Mouse (Mus musculus) ovary, postnatal 36 days (tissue): ENCODE results near the gene C2.
A peak's percentile ranks its signal among the peaks of the same experiment; 100 is the strongest.
"Not testable (repeated sequence)": the region's sequence is repeated elsewhere in the genome, so short reads cannot be mapped to it uniquely, and the experiment has no call there.

Experiments used
- DNase-seq: peaks from one replicate; pipeline ENCODE4 v3.0.0; 2022; ENCODE audit warnings: low spot score, mixed read lengths

The C2 gene

DNA sequence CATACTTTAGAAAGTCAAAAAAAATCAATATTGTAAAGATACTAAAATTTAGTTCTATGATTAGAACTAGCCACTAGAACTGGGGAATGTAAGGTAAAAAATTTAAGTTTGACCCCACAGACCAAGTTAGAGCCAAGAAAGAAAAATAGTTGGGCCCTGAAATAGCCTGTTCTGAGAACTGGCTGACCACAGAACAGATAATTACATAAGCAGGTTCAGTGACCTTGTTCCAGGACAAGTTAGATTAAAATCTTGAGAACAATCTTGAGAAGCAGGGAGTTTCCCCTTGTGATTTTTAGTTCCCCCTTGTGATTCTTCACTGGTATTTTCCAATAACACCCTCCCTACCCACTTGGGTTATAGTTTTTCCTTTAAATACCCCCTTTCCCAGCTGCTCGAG lies 67.3 kb downstream of the C2 start:
- DNase-seq: not testable (repeated sequence)

- DNase-seq: no peak
Observed at GRCm38 (mm10) chr17:34814818-34815370, 83.2 kb downstream of the C2 start.

DNA sequence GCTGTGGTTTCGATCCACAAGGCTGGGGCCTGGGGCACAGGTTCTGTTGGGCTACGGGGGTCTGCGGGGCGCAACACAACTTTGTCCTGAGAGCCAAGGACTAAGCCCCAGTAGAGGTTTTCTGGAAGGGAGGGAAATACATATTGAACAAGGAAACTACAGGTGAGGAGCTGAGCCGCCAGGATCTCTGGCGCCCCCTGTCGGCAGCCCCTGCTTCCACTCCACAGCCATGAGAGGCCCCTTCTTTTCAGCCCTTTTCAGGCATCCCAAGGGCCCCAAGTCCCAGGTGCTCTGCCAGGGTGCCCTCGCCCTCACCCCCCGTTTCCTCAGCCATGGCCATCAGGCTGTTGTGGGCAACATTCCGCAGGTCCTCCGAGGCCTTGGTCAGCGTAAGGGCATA lies 84.3 kb downstream of the C2 start:
- peak; percentile 20 for DNase-seq
